Mouse (Mus musculus): ENCODE data around the gene Mrpl20.

DNA sequence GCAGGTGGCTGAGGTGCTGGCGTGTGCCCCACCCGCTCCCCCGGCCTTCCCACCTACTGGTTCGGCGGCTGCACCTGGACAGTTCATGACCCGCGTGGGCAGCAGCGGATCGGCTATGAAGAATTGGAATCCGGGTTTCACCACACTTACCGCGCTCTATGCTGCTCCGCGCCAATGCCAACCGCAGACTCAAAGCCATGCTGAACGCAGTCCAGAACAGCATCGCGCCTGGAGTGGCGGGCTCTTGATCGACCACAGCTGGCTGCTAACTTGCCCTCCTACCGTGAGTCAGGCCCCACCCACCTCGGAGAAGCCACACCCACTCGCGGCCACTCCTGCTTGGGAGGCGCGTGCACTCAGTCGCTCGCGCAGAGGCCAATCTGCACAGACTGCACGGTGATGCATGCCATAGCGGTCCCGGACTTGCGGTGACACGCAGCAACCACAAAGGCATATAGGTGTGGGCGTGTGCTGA is 28.4 kb upstream of the Mrpl20 start, which contains the start of gene Vwa1:
- TF ChIP-seq CTCF (IDR thresholded peaks at IDR 0.05; ENCODE audit: control insufficient read depth, insufficient read depth, low read length) (no peak), POLR2A (IDR thresholded peaks at IDR 0.05; ENCODE audit: borderline replicate concordance, control insufficient read depth, low read depth, low read length) (peak; percentile 29; the same call in 1 of the 2 replicates)

All from bone marrow, adult 2 months (tissue).